Mouse (Mus musculus) left cerebral cortex, postnatal 36 days (tissue): ENCODE measurements around the gene Zc3h18. TPM values are rescaled to one million over a fixed set of nuclear protein-coding genes. Genes with fewer than 3 reads are reported as not detected.

Experiments
- DNase-seq, 2 experiments: peaks; one replicate each; pipeline ENCODE4 v3.0.0; 2021 to 2022; ENCODE audit warnings: low spot score in 2 of 2, mixed read lengths in 1 of 2
- intact Hi-C: fragments of 180-260 bp; cut with DNase I; formaldehyde crosslinking; loops from one replicate; pipeline ENCODE4 v1.15.1; 2025
- total RNA-seq, 2 experiments: library from RNA; stranded (reverse); gene quantifications; 2 replicates each; pipeline ENCODE4 v1.2.3; 2021

Gene Zc3h18
- total RNA-seq, 2 experiments from 2014 or later, result 38.8 to 49.9 TPM

DNA sequence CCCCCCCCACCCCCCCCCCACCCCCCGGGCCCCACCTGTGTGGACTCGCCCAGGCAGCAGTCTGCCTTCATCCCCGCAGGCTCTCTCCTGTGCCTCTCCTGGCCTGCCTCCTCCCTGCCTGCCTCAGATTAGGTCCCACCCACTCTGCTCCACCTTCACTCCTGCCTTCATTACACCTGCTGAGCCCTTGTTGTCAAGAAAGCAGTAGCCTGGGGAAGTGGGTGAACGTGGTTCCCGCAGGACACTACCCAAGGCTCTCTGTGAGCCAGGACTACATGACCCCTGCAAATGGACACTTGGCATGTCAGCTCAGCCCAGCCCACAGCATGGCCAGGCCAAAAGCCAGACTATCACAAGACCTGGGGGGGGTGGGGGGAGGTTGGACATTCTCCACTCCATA, 32.2 kb upstream of the Zc3h18 start:
- DNase-seq, result no peak
- intact Hi-C loops, result no loop called here

DNA sequence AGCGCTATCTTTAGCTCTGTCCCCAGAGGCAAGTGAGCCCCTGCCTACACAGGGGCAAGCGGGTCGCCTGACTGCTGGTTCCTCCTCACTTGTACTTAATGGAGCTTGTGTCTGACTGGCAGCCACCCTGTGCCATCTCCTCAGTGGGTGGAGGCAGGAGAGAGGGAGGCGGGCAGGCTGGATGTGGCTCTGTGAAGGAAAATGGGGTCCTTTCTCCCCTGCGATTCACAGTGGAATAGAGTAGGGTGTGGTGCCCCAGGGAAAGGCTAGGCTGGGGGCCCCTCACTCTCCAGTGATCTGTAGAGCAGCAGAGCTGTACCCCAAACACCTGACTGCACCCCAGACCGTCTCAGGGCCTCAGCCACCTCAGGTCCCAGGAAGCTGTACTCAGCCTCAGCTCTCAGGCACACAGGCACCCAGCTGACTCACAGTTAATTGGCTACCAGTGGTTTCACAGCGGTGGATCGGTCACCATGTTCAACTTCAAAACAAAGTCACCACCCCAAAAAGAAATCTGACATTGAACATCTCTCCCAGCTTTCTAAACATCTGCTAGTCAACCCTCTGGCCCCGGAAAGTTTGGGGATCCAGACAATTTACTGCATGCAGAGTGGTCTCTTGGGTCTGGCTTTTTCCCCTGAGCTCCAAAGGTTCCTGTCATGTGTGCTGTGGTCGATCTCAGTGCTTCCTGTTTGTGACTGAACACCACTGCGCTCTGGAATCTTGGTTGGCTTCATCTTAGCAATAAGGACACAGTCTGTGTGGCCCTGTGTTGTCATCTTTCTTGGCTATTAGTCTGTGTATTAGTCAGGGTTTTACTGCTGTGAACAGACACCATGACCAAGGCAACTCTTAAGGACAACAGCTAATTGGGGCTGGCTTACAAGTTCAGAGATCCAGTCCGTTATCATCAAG, 31.0 kb upstream of the Zc3h18 start:
- intact Hi-C loops, result no loop called here
- no peak for DNase-seq

DNA sequence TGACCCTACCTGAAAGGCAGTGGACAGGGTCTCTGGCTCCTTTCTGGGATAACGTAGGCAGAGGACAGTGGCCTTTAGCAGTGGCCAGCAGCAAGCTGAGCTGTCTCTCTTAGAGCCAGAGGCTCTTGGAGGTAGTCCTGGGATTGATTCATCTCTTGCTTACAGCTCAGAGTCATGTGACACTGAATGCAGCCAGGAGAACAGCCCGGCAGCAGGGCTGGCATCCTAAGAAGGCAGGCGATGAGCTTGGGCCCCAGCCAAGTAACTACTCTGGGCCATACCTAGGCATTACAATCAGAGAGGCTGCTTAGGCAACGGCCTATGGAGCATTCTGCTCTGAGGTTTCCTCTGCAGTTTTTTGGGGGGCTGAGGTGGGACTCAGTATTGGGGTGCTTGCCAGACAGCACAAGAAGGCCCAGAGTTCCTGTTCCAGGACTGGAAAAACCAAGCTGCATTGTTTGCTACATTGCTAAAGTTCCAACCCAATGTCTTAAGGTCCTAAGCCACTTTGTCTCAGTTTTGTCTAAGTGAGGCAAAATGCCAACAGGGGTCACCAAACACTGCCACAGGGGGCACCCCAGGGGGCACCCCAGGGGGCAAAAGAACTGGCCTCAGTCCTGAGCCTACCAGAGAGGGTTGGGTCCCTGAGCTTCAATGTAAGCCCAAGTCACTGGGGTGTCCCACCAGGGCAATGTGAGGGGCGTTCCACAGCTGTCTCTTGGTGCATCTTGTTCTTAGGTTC, 28.4 kb upstream of the Zc3h18 start:
- peak; percentile 66 to 68 for DNase-seq
- intact Hi-C loops, result no loop called here

DNA sequence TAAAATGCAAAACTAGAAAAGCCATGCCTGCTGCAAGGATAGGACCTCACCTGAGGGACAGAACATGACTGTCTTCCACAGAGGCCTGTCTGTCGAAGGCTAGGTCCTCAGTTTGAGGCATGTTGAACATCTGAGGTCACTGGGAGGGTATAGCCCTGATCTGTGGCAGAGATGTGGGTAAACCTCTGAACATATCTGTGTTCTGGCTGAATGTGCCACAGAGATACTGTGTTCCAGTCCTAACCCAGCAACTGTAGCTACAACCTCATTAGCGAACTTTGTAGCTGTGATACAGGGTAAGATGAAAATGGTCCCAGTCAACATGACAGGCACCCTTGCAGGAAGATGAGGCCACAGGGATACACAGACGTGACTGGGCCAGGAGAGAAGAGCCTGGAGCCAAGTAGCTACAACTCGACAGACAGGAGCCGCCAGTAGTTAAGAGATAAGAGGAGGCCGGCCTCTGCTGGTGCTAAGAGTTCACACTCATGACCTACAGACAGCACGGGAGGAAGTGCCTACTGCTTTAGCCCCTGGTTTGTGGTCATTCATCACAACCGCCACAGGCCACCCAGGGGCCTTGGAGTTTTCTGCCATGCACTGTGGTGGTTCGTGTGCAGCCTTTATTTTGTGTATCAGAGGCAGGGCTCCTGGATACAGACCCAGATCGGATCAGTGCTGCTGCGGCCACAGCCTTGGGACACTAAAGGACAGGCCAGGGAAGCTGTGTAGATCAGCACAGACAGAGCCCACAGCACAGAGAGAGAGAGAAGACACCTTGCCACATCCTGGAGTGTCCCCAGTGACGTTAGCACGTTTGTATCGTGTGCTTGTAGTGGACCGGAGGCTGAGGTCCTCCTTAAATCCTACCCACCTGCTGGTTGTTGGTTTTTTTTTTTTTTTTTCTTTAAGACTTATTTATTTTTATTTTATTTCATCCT, 26.8 kb upstream of the Zc3h18 start:
- intact Hi-C loops, result no loop called here
- no peak for DNase-seq

- intact Hi-C loops, result no loop called here
- DNase-seq, result no peak
Observed at GRCm38 (mm10) chr8:122350309-122351089, 25.9 kb upstream of the Zc3h18 start.

GRCm38 (mm10) chr8:122354157-122354556, 22.3 kb upstream of the Zc3h18 start:
- intact Hi-C loops, result no loop called here
- DNase-seq, result no peak

- peak; percentile 66 to 81 for DNase-seq
- intact Hi-C loops, result no loop called here
Observed at GRCm38 (mm10) chr8:122355642-122356606, 20.5 kb upstream of the Zc3h18 start.

DNA sequence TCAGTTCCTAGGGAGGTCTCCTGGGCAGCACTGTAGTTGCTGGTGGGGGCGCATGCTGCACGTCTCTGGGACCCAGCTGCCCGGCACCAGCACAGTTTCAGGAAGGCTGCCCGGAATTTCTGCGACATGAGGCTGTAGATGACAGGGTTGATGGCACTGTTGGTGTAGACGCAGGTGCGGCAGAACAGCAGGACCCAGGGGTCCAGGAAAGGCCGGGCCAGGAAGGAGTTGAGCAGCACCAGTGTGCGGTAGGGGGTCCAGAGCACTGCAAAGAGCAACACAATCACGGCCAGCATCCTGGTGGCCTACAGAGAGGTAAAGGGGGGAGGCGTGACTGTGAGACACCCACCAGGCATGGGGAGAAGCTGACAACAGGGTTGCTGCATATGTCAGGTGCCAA, 19.2 kb upstream of the Zc3h18 start:
- intact Hi-C loops, result no loop called here
- DNase-seq, result no peak

- intact Hi-C loops, result no loop called here
- no peak for DNase-seq
Observed at GRCm38 (mm10) chr8:122357641-122358040, 18.8 kb upstream of the Zc3h18 start.

- intact Hi-C loops, result no loop called here
- DNase-seq, result no peak
Observed at GRCm38 (mm10) chr8:122359111-122359775, 17.2 kb upstream of the Zc3h18 start.

- intact Hi-C loops, result no loop called here
- DNase-seq, result no peak
Observed at GRCm38 (mm10) chr8:122360696-122361416, 15.6 kb upstream of the Zc3h18 start, which contains the start of gene Trhr2. Gene Trhr2 (minus strand): TSS chr8:122360746.

DNA sequence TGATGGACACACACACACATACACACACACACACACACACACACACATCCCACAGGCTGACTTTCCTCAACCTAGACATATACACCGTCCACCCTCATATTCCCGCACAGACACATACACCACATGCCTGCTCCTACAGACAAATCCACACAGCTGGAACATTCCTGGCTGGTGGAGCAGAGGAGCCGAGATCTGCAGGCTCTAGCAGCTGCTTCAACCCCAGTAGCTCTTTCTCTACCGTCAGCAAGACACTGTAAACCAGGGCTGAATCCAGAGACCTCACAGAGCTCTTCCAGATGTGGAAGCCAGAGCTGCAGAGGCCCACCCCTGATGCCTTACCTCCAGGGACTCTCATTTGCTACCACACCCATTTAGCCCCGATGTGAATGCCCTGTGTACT, 14.1 kb upstream of the Zc3h18 start:
- intact Hi-C loops, result no loop called here
- no peak for DNase-seq

DNA sequence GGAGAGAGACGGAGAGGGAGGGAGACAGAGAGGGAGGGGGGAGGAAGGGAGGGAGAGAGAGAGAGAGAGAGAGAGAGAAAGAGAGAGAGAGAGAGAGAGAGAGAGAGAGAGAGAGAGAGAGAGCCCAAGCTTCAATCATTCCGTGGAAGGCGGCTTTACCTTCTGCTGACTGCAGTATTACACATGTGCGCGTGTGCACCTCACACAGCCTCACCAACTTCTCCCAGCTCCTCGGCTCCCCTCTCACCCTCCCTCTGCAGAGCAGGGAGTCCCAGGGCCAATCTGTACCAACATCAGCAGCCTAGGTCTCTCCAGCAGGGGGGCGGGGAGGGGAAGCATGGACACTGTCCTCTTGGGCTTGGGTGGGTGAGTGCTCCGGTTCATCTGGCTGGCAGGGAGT, 13.4 kb upstream of the Zc3h18 start:
- no peak for DNase-seq
- intact Hi-C loops, result no loop called here

- intact Hi-C loops, result loop anchor here (2.0 kb wide), 1 partner anchor 26 kb away; no protein-coding TSS in a partner anchor
- DNase-seq, result no peak
Observed at GRCm38 (mm10) chr8:122368494-122368893, 7.9 kb upstream of the Zc3h18 start.

- intact Hi-C loops, result loop anchor here (1.0 to 2.0 kb wide), 2 partner anchors 27 to 96 kb away; no protein-coding TSS in a partner anchor
- peak; percentile 55 to 66 for DNase-seq
Observed at GRCm38 (mm10) chr8:122369665-122370064, 6.7 kb upstream of the Zc3h18 start.

DNA sequence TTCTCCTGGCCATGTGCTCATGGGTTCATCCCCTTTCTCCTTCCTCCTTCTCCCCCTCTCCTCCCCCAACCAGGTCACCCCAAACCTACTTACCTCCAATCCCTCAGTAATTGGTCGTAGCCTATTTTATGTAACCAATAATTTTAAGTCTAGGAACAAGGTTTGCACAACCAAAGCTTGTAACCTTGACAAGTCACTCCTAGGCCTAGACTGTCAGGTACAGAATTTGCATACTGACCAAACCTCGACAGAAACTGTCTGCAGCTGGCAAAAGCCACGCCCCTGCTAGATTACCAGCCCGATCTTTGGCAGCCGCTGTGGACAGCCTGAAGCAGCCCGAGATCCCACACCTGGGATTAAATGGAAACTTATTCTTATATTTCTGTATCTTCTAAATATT, 4.7 kb upstream of the Zc3h18 start:
- intact Hi-C loops, result no loop called here
- DNase-seq, result no peak

DNA sequence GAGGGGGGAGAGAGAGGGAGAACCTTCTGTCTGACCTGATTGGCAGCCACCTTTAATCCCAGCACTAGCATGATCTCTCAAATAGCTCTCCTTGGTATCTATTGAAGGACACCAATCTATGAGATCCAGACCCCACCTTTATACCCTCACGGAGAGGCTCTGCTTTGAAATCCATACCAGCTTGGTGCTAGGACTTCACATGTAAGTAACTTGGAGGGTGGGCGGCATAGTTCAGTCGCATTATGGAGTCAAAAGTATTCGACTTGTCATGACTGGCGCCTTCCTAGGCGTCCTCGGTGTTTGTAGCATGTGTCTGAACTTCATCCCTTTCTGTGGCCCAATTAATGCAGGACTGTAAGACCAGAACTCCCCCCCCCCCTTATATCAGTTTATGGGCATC, 1.1 kb upstream of the Zc3h18 start:
- no peak for DNase-seq
- intact Hi-C loops, result no loop called here
